Mouse (Mus musculus) T-helper 2 cell (primary cell): ENCODE data around the gene Celf2.

Experiments
- in situ Hi-C: fragments of 300-600 bp; cut with MboI, MseI; formaldehyde crosslinking; loops from one replicate; pipeline ENCODE4 v1.15.1; 2025; ENCODE audit warnings: high pct_unique_total_duplicates

Celf2 gene

GRCm38 (mm10) chr2:6923738-6924474, 585.5 kb downstream of the Celf2 start:
- in situ Hi-C loops, result no loop called here

- in situ Hi-C loops, result no loop called here
Measured at GRCm38 (mm10) chr2:6915386-6915785, 594.0 kb downstream of the Celf2 start.

GRCm38 (mm10) chr2:6913315-6913714, 596.0 kb downstream of the Celf2 start:
- in situ Hi-C loops, result no loop called here

GRCm38 (mm10) chr2:6911932-6912331, 597.4 kb downstream of the Celf2 start:
- in situ Hi-C loops, result no loop called here

GRCm38 (mm10) chr2:6909921-6910320, 599.4 kb downstream of the Celf2 start:
- in situ Hi-C loops, result no loop called here

GRCm38 (mm10) chr2:6904411-6904810, 605.0 kb downstream of the Celf2 start:
- in situ Hi-C loops, result no loop called here

- in situ Hi-C loops, result no loop called here
Measured at GRCm38 (mm10) chr2:6903251-6903763, 606.1 kb downstream of the Celf2 start.

GRCm38 (mm10) chr2:6896896-6897295, 612.5 kb downstream of the Celf2 start:
- in situ Hi-C loops, result no loop called here

- in situ Hi-C loops, result no loop called here
Measured at GRCm38 (mm10) chr2:6893597-6893996, 615.8 kb downstream of the Celf2 start.

GRCm38 (mm10) chr2:6893095-6893494, 616.3 kb downstream of the Celf2 start:
- in situ Hi-C loops, result no loop called here

- in situ Hi-C loops, result no loop called here
Measured at GRCm38 (mm10) chr2:6884796-6885711, 624.3 kb downstream of the Celf2 start.

- in situ Hi-C loops, result no loop called here
Measured at GRCm38 (mm10) chr2:6883996-6884795, 625.2 kb downstream of the Celf2 start.

GRCm38 (mm10) chr2:6882236-6882885, 627.0 kb downstream of the Celf2 start:
- in situ Hi-C loops, result no loop called here

- in situ Hi-C loops, result no loop called here
Measured at GRCm38 (mm10) chr2:6880941-6881575, 628.3 kb downstream of the Celf2 start.

GRCm38 (mm10) chr2:6877094-6877493, 632.3 kb downstream of the Celf2 start:
- in situ Hi-C loops, result no loop called here

GRCm38 (mm10) chr2:6876547-6876946, 632.8 kb downstream of the Celf2 start:
- in situ Hi-C loops, result no loop called here

GRCm38 (mm10) chr2:6875071-6875611, 634.2 kb downstream of the Celf2 start:
- in situ Hi-C loops, result no loop called here

- in situ Hi-C loops, result no loop called here
Measured at GRCm38 (mm10) chr2:6874266-6874955, 635.0 kb downstream of the Celf2 start.

GRCm38 (mm10) chr2:6873711-6874110, 635.7 kb downstream of the Celf2 start:
- in situ Hi-C loops, result no loop called here

- in situ Hi-C loops, result no loop called here
Measured at GRCm38 (mm10) chr2:6872894-6873255, 636.5 kb downstream of the Celf2 start.
